Mouse (Mus musculus): ENCODE measurements at regions not wholly inside any gene's neighbourhood (a gene's known extent, or its start where the extent isn't known, plus 50 kb on each side); places are given as distances from the start of the nearest gene placed in this dataset.
"Not testable (repeated sequence)": the region's sequence is repeated elsewhere in the genome, so short reads cannot be mapped to it uniquely, and the experiment has no call there.

- DNase-seq = no peak
- intact Hi-C loops (cut with DNase I) = no loop called here
Observed at GRCm38 (mm10) chrX:12294452-12294851, 134.3 kb upstream of the Bcor start.

- intact Hi-C loops (cut with DNase I) = no loop called here
- DNase-seq = no peak
Observed at GRCm38 (mm10) chrX:12294941-12295340, 134.8 kb upstream of the Bcor start.

- DNase-seq = no peak
- intact Hi-C loops (cut with DNase I) = no loop called here
Observed at GRCm38 (mm10) chrX:12296264-12297053, 136.3 kb upstream of the Bcor start.

DNA sequence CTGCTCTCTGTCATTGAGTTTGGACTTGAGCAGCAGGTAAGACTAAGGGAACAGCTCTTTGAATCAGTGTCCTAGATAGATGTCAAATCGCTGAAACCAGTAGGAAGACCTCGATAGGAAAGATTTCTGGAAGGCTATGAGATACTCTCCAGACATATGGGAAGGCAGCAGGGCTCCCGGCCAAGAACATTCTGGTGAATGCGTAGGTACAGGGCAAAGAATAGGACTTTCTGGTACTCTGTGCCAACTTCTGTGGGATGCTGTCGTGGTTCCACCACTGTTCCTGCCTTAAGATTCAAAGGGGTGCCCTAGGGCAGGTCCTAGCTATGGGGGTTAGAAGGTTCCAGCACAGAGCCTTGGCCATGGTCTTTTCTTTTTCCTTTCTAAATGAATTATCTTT is 138.5 kb upstream of the Bcor start:
- no peak for DNase-seq
- intact Hi-C loops (cut with DNase I) = no loop called here

DNA sequence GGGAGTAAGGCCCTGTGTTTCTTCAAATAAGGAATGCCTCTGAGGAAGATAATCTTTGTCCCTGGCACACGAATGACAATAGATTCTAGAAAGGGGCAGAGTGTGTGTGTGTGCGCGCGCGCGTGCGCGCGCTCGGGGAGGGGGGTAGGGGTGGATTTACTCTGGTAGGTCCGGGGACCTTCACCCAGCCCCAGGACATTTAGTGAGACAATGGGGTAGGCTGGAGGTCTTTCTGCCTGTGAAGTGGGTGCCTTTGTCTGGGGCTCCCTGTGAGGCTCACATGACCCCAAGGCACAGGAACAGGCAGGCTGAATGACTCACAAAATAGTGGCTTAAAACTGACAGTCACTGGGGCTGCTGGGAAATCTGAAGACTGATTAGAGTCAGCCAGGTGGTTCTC is 139.1 kb upstream of the Bcor start:
- no peak for DNase-seq
- intact Hi-C loops (cut with DNase I) = no loop called here

DNA sequence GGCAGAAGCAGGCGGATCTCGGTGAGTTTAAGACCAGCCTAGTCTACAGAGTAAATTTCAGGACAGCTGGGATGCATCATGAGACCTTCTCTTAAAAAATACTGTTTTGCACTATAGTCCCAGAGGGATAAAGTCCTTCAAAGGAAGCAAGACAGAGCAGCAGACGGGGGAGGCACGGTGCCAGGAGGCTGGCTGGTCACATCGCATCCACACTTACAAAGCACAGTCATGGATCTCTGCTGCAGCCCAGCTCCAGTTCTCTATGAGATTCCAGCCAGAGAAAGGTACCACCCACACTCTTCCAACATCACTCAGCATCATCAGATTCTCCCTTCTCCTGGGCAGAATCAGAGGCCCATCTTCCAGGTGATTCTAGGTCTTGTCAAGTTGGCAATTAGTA is 144.5 kb upstream of the Bcor start:
- intact Hi-C loops (cut with DNase I) = no loop called here
- DNase-seq = no peak

- no peak for DNase-seq
- intact Hi-C loops (cut with DNase I) = no loop called here
Observed at GRCm38 (mm10) chrX:12306940-12307339, 146.8 kb upstream of the Bcor start.

DNA sequence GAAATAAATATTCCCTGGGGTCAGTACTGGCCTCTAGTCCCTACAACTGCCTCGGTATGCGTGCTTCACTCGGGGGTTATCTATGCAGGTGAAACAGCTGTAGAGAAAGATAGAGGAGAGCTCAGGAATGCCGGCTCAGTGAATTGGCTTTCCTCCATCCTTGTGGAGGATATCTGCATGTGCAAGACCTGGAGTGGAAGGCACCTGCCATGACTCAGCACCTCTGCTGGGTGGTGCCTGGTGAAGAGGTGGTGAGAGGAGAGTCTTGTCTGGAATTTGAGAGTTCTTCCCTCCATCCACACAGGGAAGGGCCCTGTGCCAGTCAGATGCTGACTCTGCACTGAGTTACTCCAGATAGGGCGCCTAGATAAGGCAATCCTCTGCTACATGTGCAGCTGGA is 152.4 kb upstream of the Bcor start:
- DNase-seq = no peak
- intact Hi-C loops (cut with DNase I) = no loop called here

DNA sequence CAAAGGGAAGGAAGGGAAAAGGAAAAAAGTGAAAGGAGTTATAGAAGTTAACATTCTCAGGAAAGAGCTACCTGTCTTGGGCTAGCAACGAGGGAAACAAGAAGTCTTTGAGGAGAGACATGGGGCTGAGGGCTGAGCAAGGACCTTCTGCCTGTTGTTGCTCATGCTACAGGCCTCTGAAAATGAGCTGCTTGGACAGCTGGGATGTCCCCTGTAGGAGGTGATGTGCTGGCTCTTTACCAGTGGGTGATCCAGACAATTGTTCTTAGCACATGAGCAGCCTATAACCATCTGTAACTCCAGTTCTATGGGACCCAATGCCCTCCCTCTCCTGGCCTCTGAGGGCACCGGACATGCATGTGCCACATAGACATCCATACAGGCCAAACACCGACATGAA is 155.5 kb upstream of the Bcor start:
- intact Hi-C loops (cut with DNase I) = no loop called here
- DNase-seq = no peak

DNA sequence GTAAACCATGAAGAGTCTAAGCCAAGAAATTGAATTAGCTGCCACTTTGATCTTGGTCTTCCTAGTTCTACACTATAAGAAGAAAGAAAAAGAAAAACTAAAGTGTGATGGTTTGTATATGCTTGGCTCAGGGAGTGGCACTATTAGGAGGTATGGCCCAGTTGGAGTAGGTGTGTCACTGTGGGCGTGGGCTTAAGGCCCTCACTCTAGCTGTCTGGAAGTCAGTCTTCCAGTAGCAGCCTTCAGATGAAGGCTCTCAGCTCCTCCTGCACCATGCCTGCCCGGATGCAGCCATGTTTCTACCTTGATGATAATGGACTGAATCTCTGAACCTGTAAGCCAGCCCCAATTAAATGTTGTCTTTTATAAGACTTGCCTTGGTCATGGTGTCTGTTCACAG is 157.3 kb upstream of the Bcor start:
- not testable (repeated sequence) for DNase-seq

GRCm38 (mm10) chrX:12318848-12319651 is 158.9 kb upstream of the Bcor start:
- intact Hi-C loops (cut with DNase I) = no loop called here
- no peak for DNase-seq

More for the DNA sequence above, 157.3 kb upstream of the Bcor start:
- intact Hi-C loops (cut with DNase I) = not testable (repeated sequence)

GRCm38 (mm10) chrX:12322453-12322852 is 162.3 kb upstream of the Bcor start:
- intact Hi-C loops (cut with DNase I) = no loop called here
- no peak for DNase-seq

- intact Hi-C loops (cut with DNase I) = no loop called here
- DNase-seq = no peak
Observed at GRCm38 (mm10) chrX:12323268-12323667, 163.1 kb upstream of the Bcor start.

DNA sequence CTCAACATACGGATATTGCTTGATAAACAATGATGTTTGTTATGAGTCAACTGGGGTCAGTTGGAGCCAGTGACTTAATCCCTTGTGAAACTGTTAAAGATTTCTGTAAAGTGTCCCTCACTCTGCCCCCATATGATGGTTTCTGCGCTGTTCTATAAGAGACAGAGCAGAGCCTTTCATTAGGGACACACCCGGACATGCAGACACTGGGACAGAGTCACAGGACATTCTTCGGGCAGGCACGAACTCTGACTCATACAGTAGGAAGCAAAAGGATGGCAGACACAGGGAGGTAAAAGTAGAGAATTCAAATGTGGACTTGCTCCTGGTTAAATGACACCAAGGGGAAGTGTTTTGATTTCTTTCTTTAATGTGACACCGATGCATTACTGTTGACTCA is 163.7 kb upstream of the Bcor start:
- no peak for DNase-seq
- intact Hi-C loops (cut with DNase I) = no loop called here

- no peak for DNase-seq
- intact Hi-C loops (cut with DNase I) = no loop called here
Observed at GRCm38 (mm10) chrX:12327464-12327863, 167.3 kb upstream of the Bcor start.

GRCm38 (mm10) chrX:12340561-12340960 is 180.4 kb upstream of the Bcor start:
- no peak for DNase-seq
- intact Hi-C loops (cut with DNase I) = no loop called here

- intact Hi-C loops (cut with DNase I) = no loop called here
- DNase-seq = no peak
Observed at GRCm38 (mm10) chrX:12341356-12341965, 181.3 kb upstream of the Bcor start.

DNA sequence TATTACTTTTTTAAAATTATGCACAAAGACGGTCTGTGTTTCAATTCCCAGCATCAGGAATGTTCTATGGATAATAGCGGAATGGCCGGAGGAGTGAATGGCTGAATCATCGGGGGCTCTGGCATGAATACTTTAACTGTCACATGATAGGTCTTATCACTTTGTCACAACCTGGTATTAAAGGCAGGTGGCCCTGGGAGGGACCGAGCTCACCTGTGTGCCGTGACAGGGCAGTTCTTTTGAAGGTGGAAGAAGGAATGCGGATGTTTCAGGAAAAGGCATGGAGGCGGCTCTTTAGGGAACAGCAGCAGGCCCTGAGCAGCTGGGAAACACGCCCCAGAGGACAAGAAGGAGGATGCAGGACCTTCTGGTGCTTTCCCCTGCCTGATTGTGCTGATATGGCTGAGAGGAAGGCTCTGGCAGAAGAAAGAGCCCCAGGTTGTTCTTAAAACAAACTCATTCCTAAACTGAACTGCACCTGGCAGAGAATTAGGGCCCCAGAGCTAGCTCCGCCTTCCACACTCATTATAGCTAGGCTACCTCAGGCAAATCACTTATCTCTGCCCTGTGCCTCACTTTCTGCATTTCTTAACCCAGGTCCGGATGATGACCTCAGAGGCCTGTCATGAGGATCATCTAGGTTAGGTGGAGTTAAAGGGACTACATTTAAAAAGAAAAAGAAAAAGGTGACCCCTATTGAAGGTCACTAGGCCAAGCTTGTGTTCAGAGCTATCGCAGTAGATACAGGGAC is 184.8 kb upstream of the Bcor start:
- no peak for DNase-seq
- intact Hi-C loops (cut with DNase I) = no loop called here

DNA sequence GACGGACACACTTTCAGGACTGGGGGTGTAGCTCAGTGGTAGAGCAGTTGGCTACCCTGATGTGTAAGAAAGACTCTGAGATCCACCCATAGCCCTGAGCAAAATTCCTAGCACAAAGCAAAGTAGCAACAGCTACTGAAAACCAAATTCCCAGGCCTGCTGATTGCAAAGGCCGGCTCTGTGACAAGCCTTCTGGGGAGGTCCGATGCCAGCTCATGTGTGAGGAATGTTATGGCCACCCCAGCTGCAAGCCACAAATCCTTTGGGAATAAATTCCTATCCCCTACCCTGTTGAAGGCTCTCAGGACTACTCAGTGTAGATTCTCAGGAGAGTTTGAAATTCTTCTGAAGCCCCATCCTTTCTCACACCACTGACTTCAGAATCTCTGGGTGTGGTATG is 186.7 kb upstream of the Bcor start:
- intact Hi-C loops (cut with DNase I) = no loop called here
- no peak for DNase-seq

DNA sequence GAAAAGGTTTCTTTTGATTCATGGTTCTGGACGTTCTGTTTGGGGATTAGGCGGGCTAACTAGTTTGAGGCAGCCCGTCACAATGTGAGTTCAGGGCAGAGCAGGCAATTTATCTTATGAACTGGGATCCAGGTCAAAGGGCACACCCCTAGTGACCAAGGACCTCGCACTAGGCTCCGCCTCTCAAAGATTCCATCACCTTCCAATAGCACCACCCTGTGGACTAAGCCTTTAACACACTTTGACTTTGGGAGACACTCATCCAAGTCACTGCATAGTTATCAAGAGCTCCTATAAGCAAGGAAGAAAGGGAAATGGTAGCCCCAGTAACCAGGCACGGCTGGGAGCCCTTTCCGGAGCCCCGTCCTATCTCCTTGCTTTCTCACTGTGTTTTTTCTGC is 188.0 kb upstream of the Bcor start:
- no peak for DNase-seq
- intact Hi-C loops (cut with DNase I) = no loop called here

- intact Hi-C loops (cut with DNase I) = no loop called here
- no peak for DNase-seq
Observed at GRCm38 (mm10) chrX:12354875-12355274, 194.7 kb upstream of the Bcor start.
